Mouse (Mus musculus): ENCODE results near the gene Spsb4. TPM values are rescaled to one million over a fixed set of nuclear protein-coding genes. Genes with fewer than 3 reads are reported as not detected.

The Spsb4 gene
- polyA plus RNA-seq, 1 experiment from 2014 or later, result 16.6 TPM

- H3K4me1 ChIP-seq (ENCODE audit: insufficient read depth), result no peaks in the 10 kb centered on the region
- H3K36me3 ChIP-seq (ENCODE audit: insufficient read depth), result no peaks in the 10 kb centered on the region
- no peak overlapping the region for H3K27ac ChIP-seq (ENCODE audit: low read depth)
- ATAC-seq (ENCODE audit: insufficient read depth), result peak; percentile 88
- DNase-seq, result peak; percentile 98
- peak; percentile 100 for TF ChIP-seq CTCF (IDR thresholded peaks at IDR 0.05; ENCODE audit: low read depth)
- no peak overlapping the region for H3K9ac ChIP-seq
- H3K4me3 ChIP-seq (ENCODE audit: low read depth, low read length), result no peak overlapping the region
- WGBS, result 38% methylated on average over 27 of the region's 27 CpGs
- no peaks in the 10 kb centered on the region for H3K27me3 ChIP-seq (ENCODE audit: insufficient read depth, low read length)
- no peak overlapping the region for H3K4me2 ChIP-seq
- H3K9me3 ChIP-seq (ENCODE audit: low read depth, low read length), result no peaks in the 10 kb centered on the region
These were observed 101.8 kb downstream of the Spsb4 start for GRCm38 (mm10) chr9:96916620-96917538.

DNA sequence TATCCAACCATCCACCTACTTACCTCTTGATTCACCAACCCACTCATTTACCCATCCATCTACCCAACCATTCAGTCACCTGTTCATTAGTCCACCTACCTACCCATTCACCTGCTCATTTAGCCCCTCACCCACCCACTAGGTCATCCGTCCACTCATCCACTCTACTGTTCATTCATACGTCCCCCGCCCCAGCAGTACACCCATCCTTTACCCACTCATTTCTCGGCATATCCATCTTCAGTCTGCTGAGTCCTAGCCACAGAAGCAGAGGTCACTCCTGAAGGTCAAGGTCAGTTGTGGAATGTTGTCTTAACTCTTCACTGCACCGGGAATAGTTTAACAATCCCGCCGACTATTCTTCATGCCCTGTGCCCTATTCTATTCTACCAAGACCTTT lies 102.6 kb downstream of the Spsb4 start:
- H3K9me3 ChIP-seq (ENCODE audit: low read depth, low read length), result no peaks in the 10 kb centered on the region
- TF ChIP-seq CTCF (IDR thresholded peaks at IDR 0.05; ENCODE audit: low read depth), result no peak
- WGBS, result 34% methylated on average over 7 of the region's 7 CpGs
- H3K4me1 ChIP-seq (ENCODE audit: insufficient read depth), result no peaks in the 10 kb centered on the region
- DNase-seq (no peak), ATAC-seq (ENCODE audit: insufficient read depth) (peak; percentile 50; the same call in 1 of the 2 replicates)
- H3K9ac ChIP-seq, result no peak overlapping the region
- no peaks in the 10 kb centered on the region for H3K27me3 ChIP-seq (ENCODE audit: insufficient read depth, low read length)
- no peak overlapping the region for H3K4me3 ChIP-seq (ENCODE audit: low read depth, low read length)
- H3K4me2 ChIP-seq, result no peak overlapping the region
- H3K27ac ChIP-seq (ENCODE audit: low read depth), result no peak overlapping the region
- no peaks in the 10 kb centered on the region for H3K36me3 ChIP-seq (ENCODE audit: insufficient read depth)

DNA sequence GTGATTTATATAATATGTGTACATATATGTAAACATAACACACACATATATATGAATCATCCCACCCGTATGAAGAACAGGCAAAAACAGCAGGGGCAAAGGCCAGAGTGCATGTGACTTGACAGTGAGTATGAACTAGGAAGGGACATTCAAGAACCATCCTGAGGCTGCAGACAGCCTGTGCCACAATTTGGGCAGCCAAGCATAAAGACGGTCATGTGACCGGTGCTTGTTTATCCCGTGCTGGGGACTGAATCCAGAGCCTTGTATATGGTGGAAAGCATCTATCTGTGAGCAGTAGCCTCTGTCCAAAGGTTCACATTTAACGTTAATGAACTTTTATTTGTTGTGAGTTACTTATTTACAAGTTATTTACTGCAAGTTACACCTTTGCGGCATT lies 103.8 kb downstream of the Spsb4 start:
- H3K27me3 ChIP-seq (ENCODE audit: insufficient read depth, low read length), result no peaks in the 10 kb centered on the region
- H3K9ac ChIP-seq, result no peak overlapping the region
- H3K4me3 ChIP-seq (ENCODE audit: low read depth, low read length), result no peak overlapping the region
- H3K4me2 ChIP-seq, result no peak overlapping the region
- no peak for TF ChIP-seq CTCF (IDR thresholded peaks at IDR 0.05; ENCODE audit: low read depth)
- no peak for ATAC-seq (ENCODE audit: insufficient read depth)
- no peak overlapping the region for H3K27ac ChIP-seq (ENCODE audit: low read depth)
- no peaks in the 10 kb centered on the region for H3K36me3 ChIP-seq (ENCODE audit: insufficient read depth)
- whole genome bisulfite sequencing, result 82% methylated on average over 6 of the region's 6 CpGs
- no peak for DNase-seq
- H3K4me1 ChIP-seq (ENCODE audit: insufficient read depth), result no peaks in the 10 kb centered on the region
- no peaks in the 10 kb centered on the region for H3K9me3 ChIP-seq (ENCODE audit: low read depth, low read length)

DNA sequence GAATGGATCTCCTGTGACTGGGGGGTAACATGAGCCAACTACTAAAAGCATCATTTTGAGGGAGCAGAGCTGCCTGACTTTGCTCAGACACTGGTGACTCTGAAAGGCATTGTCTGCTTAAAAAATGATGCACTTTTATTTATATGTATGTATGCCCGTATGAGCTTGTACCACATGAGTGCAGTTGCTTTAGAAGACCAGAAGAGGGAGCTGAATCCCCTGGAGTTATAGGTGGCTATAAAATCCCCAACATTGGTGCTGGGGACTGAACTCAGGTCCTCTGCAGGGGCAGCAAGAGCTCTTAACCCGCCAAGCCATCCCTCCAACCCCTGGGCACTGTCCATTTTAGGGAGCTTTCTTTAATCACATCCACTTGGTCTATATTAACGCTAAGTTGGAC lies 104.6 kb downstream of the Spsb4 start:
- WGBS, result 88% methylated on average over 3 of the region's 3 CpGs
- H3K27ac ChIP-seq (ENCODE audit: low read depth), result no peak overlapping the region
- DNase-seq (no peak), ATAC-seq (ENCODE audit: insufficient read depth) (no peak)
- H3K9me3 ChIP-seq (ENCODE audit: low read depth, low read length), result no peaks in the 10 kb centered on the region
- TF ChIP-seq CTCF (IDR thresholded peaks at IDR 0.05; ENCODE audit: low read depth), result no peak
- H3K4me1 ChIP-seq (ENCODE audit: insufficient read depth), result no peaks in the 10 kb centered on the region
- no peaks in the 10 kb centered on the region for H3K36me3 ChIP-seq (ENCODE audit: insufficient read depth)
- no peak overlapping the region for H3K4me2 ChIP-seq
- no peak overlapping the region for H3K4me3 ChIP-seq (ENCODE audit: low read depth, low read length)
- H3K9ac ChIP-seq, result no peak overlapping the region
- H3K27me3 ChIP-seq (ENCODE audit: insufficient read depth, low read length), result no peaks in the 10 kb centered on the region

- 84% methylated on average over 1 of the region's 1 CpGs for WGBS
- no peaks in the 10 kb centered on the region for H3K9me3 ChIP-seq (ENCODE audit: low read depth, low read length)
- no peak overlapping the region for H3K4me3 ChIP-seq (ENCODE audit: low read depth, low read length)
- TF ChIP-seq CTCF (IDR thresholded peaks at IDR 0.05; ENCODE audit: low read depth), result no peak
- H3K27me3 ChIP-seq (ENCODE audit: insufficient read depth, low read length), result no peaks in the 10 kb centered on the region
- H3K27ac ChIP-seq (ENCODE audit: low read depth), result no peak overlapping the region
- H3K4me2 ChIP-seq, result no peak overlapping the region
- no peaks in the 10 kb centered on the region for H3K36me3 ChIP-seq (ENCODE audit: insufficient read depth)
- no peaks in the 10 kb centered on the region for H3K4me1 ChIP-seq (ENCODE audit: insufficient read depth)
- ATAC-seq (ENCODE audit: insufficient read depth), result no peak
- DNase-seq, result no peak
- no peak overlapping the region for H3K9ac ChIP-seq
These were observed 109.1 kb downstream of the Spsb4 start for GRCm38 (mm10) chr9:96909503-96909902.

DNA sequence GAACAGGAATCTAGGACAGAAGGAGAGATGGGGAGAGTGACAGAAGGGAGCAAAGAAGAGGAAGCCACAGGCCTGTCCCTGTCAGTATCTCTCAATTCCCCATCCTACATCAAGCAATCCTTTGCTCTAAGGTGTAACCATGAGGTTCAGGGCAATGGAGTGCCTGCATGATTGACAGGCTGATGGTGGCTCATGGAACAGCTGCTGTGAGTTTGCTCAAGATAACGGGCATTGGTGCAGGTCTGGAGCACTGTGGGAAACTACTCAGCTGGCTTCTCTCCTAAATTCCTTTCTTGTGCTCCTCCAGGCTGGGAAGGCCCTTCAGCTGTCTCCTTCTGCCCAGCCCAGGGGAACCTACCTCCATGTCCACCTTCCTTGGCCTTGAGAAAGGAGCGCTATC lies 109.9 kb downstream of the Spsb4 start:
- TF ChIP-seq CTCF (IDR thresholded peaks at IDR 0.05; ENCODE audit: low read depth), result no peak
- H3K36me3 ChIP-seq (ENCODE audit: insufficient read depth), result no peaks in the 10 kb centered on the region
- DNase-seq (no peak), ATAC-seq (ENCODE audit: insufficient read depth) (no peak)
- H3K4me1 ChIP-seq (ENCODE audit: insufficient read depth), result no peaks in the 10 kb centered on the region
- H3K27me3 ChIP-seq (ENCODE audit: insufficient read depth, low read length), result no peaks in the 10 kb centered on the region
- WGBS, result 70% methylated on average over 2 of the region's 2 CpGs
- no peak overlapping the region for H3K4me3 ChIP-seq (ENCODE audit: low read depth, low read length)
- H3K27ac ChIP-seq (ENCODE audit: low read depth), result no peak overlapping the region
- no peaks in the 10 kb centered on the region for H3K9me3 ChIP-seq (ENCODE audit: low read depth, low read length)
- no peak overlapping the region for H3K4me2 ChIP-seq
- H3K9ac ChIP-seq, result no peak overlapping the region

DNA sequence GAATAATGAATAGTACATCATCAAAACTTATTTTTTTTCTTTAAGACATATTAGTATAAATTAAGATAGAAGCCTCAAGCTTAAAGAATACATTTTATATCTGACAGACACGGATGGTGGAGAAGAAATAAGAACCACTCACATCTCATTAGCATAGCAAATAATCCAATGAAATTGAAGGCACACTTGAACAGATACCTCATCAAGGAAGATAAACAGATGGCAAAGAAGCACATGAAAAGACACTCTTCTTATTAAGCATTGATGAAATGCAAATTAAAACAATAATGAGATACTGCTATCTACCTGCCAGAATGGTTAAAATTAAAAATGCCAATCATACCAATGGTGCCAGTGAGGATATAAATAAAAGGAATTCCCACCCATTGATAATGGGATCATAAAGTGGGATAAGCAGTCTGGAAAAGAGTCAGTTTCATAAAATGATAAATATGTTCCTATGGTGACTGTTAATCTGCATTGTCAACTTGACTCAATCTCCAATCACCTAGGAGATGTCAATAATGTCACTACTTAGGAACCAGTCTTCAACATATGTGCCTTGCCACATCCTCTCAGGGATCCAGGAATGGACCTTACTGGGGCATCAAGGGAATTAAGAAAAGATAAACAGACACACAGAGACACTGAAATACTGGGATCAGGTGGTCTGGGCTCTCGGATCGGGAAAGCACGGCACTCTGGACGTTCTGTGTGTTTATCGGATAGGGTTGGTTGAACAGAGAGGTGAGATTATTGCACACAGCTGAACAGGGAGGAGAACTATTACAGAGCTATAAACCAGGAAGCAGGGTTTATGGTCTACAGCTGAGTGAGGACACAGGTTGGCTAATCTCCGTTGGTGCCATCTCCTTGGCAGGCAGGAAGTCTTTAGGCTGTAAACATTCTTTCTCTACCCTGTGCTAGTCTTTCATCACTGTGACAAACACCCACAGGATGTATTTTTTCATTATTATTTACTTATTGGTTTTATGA lies 114.0 kb downstream of the Spsb4 start:
- H3K9me3 ChIP-seq (ENCODE audit: low read depth, low read length), result no peaks in the 10 kb centered on the region
- no peak overlapping the region for H3K27ac ChIP-seq (ENCODE audit: low read depth)
- no peak overlapping the region for H3K4me3 ChIP-seq (ENCODE audit: low read depth, low read length)
- 74% methylated on average over 7 of the region's 7 CpGs for WGBS
- no peaks in the 10 kb centered on the region for H3K27me3 ChIP-seq (ENCODE audit: insufficient read depth, low read length)
- no peak overlapping the region for H3K4me2 ChIP-seq
- no peak for TF ChIP-seq CTCF (IDR thresholded peaks at IDR 0.05; ENCODE audit: low read depth)
- no peak overlapping the region for H3K9ac ChIP-seq
- no peak for DNase-seq
- no peaks in the 10 kb centered on the region for H3K36me3 ChIP-seq (ENCODE audit: insufficient read depth)
- H3K4me1 ChIP-seq (ENCODE audit: insufficient read depth), result no peaks in the 10 kb centered on the region
- no peak for ATAC-seq (ENCODE audit: insufficient read depth)

Measured in lung, embryonic 14.5 days (tissue).